Mouse (Mus musculus) mature B cell (primary cell): ENCODE data around the gene Chad.

Experiments used
- in situ Hi-C: fragments of 300-500 bp; cut with MboI; formaldehyde crosslinking; loops from 2 replicates; pipeline ENCODE4 v1.14.3; 2019

The Chad gene

DNA sequence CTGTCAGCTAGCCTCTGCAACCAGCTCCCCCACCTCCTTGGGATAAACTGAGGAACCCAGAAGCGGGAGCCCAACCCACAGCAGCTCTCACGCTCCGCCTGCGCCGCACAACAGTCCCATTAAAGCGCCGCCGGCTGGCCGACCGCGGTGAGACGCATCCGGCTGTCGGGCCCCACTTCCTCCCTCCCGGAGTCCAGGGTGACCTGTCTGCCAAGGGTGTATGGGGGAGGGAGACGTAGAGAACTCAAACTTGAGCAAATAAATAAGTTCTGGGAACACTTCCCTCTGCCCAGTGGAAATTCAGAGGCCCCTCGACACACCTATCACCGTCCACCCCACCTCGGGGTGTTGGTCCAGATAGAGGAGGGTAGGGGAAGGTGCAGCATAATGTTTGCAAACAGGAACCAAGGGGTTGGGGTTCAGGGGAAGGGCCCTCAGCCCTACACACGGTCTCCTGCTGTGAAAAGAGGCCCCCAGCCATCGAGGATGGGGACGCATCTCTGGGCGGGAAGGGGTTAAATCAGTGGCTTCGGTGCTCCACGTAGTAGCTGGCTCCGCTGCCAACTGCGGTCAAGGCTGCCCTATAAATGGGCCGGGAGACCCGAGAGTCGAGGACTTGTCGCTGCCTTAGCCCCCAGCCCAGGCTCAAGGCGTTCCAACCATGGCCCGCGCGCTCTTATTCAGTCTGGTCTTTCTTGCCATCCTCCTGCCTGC, at the start of gene Chad:
Chad (plus strand) TSS at position 611 of the 714 bp plus-strand sequence.
- in situ Hi-C loops, result no loop called here

DNA sequence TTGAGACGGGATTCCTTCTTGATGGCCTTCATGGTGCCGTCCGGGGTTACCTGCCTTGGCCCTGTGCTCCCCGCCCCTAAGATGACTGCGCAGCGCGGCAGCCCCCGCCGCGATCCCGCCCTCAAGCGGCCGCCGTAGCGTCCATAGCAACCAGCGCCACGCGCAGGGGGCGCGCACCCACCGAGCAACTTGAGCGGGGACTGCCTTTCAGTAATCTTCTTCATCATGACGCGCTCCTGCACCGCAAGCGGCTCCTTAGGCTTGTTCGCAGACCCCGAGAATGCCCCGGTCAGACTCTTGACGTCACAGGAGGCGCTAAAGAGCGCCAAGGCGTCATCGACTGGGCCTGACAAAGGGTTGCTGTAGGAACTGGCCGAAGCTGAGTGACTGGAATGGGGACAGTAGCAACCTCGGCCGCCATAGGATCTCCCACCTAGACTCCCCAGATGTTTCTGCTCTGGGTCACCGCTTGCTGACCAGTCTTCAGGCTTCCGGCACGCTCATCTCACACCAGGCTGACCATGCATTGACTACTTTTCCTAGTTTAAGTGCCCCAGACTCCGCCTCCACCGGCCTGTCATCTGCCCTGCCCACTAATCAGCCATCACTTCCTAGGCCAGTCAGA, 43.5 kb upstream of the Chad start, which contains the start of gene Mycbpap:
Mycbpap (minus strand) TSS at position 524 of the 625 bp plus-strand sequence.
- in situ Hi-C loops, result no loop called here

DNA sequence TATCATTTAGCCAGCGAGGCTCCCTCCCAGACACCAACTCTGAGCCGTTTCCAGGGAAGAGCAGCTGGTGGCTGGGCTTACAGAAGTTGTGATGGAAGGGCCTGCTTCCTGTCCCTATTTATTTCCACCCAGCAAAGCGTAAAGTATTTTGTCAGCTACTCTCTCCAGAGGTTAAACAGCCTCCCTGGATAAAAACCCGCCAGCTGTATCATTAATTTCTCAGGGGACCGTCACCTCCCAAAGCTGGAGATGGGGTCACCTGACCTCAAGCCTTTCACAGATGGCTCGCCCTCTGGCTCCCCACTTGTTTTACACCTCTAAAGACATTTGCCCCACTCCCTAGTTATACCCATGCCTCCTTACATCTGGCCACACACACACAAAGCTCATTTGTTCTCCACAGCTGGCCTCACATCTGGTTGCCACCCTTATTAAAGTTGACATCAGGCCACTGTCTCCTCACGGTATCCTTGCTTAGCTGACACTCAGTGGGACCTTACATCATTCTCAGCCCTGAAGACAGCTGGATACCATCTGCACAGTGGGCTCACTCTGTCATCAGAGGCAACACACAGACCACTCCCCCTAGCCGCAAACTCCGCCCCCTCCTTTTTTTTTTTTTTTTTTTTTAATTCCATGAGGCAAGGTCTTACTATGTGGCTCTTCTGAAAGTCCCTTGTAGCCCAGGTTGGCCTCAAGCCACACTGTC, 38.5 kb upstream of the Chad start:
- in situ Hi-C loops, result no loop called here

DNA sequence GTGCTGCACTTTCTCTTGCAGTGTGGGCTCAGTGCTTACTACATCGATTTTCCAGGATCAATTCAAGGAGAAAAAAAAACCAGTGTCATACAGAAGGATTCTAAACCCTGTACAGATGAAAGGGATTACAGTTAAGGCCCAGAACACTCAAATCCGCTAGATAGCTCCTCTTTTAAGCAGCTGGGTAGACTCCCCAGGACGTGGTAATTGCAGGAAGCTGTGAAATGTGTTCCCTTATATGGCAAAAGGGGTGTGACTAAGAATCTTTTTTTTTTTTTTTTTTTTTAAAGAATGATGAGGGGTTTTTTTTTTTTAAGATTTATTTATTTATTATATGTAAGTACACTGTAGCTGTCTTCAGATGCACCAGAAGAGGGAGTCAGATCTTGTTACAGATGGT, 36.0 kb upstream of the Chad start:
- in situ Hi-C loops, result no loop called here

DNA sequence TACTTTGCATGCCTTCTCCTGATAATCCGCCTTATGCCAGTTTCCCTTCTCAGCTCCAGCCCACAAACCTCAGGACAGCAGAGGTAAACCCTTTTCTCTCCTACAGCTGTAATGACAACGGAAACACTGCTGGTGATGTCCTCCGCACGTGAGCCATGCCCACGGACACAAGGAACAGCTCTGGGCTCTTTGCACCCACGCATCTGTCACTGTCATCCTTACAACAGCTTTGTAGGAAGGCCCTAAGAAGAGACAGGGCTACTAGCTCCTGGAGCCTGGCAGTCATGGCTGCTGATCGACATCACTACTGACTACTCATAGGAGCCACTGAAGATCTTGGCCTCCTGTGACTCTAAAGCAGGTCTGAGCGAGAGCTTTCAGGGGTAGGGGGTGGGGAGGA, 31.7 kb upstream of the Chad start:
- in situ Hi-C loops, result no loop called here

DNA sequence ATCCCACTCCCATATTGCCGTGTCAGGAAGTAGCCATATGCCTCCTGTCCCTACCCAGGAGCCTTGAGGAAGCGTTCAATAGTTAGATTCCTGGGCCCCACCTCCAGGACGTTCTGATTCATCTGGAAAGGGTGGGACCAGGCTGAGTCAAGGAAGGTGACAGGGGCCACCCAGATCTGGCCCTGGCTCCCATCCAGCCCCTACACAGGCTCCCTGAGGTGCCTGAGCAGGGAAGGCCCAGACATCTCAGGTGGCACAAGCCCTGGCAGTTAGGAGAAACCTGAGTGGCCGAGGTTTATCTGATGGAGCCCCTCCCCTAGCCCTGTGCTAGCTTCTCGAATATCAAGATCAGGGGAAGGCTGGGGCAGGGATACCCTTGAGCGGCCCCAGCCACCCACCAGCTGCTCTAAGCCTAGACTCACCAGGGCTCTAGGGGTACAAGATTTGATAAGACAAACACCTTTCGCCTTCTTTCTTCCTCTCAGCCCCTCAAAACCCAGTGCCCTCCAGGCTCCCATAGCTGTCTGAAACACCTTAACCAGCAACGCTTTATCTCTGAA, 26.0 kb upstream of the Chad start:
- in situ Hi-C loops, result no loop called here

DNA sequence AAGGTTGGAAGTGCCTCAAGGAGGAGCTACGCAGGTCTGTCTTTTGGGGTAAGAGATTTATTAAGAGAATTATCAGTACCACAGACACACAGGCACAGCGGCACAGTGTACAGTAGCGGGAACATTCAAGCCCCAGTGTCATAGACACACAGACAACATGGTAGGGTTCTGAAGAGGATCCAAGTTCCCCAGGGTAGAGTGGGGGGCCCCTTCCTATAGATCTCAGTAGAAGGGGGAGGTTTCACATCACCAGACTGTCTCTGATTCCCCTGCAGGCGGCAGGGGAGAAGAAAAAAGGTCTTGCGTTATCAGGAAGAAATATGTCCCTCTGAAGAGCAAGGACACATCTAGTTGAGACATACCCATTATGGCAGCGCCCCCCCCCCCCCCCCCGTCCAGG, 25.1 kb upstream of the Chad start:
- in situ Hi-C loops, result no loop called here

DNA sequence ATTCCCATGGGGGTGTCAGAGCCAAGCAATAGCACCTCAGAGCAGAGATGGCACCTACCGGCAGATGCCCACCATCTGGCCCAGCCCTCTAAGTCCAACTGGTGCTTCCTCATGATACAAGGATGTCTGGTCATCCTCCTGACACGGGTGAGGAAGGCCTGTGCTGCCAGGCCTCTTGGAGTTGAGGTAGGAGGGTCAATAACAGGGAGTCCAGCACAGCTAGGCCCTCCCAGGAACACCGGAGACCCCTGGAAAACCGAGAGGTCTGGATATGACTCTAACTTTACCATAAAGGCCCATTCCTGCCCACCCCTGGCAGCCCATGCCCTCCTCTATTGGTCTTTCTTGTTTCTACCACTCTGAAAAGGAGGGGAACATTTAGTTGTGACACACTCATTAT, 22.4 kb upstream of the Chad start:
- in situ Hi-C loops, result no loop called here

DNA sequence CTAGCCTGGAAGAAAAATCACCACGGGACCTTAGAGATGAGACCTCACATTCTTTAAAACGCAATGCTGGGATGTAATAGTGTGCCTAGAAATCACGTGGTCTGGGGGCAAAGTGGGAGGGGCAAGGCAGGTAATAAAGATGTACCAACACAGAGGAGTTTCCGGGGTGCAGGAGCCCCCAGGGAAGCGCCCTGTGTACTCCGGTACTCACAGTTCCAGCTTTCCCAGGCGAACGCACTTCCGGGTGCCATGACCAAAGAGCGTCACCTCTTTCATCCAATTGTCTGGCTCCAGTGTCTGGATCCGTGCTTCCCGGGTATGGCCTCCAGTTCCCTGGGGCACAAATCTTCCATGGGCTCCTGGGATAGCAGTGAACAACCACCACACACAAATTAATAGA, 21.5 kb upstream of the Chad start:
- in situ Hi-C loops, result no loop called here

DNA sequence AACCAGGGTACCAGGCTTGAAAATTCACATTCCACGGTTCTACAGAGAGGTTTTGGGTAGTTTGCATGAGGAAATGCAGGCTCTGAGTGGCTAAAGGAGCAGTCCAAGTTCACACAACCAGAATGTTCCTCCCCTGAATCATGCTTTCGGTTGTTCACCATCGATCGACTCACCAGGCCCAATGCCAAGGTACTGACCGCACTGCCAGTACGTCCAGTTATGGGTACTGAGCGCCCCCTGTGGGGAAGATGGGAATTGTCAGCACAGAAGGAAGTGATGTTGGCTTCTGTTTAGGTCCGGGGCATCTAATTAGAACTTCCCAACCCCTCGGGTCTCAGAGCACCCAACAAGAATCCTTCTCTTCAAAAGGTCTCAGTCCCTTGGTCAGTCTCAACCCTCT, 20.9 kb upstream of the Chad start:
- in situ Hi-C loops, result no loop called here

DNA sequence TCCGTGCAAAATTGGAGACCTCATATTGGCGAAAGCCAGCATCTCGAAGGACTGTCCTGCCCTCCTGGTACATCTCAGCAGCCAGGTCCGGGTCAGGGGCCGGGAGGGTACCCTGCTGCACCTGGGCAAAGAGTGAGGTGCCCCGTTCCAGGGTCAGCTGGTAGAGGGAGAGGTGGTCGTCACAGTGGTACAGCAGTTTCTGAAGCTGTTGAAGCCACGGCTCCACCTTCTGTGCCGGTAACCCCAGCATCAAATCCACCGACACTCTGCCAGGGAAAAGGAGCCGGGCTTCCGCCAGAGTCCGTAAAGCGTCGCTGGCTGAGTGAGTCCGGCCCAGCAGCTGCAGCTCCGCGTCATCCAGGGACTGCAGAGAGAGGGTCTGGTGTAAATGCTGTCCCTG, 20.4 kb upstream of the Chad start:
- in situ Hi-C loops, result no loop called here

DNA sequence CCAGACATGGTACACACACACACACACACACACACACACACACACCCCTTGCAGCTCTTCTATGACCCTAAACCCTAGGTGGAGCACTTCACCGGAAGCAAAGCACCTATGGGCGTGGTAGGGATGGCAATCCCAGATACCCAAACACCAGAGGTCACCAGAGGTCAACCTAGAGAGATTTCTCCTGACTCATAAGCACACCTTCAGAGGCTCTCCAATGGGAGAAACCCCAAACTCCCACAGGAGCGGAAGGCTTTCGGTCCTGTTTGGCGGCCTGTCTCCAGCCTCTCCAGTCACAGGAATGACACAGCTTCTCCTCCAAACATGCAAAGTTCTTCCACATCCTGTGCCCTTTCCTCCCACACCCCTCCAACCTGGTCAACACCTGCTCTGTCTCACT, 18.5 kb upstream of the Chad start:
- in situ Hi-C loops, result no loop called here

DNA sequence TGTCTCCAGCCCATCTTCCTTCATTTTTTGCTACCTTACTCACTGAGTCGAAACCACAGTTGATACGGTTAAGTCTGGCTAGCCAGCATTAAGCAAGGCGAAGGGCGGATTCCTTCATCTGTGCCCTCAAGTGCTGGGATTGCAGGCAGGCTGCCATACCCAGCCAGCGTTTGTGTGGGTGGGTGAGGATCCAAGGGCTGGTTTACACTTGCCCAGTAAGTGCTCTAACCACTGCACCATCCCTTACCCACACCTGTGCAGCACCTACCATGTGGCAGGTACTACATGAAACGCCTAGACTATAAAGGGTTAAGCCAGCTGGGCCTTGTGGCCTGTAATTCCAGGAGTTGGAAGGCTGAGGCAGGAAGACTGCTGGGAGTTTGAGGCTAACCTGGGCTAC, 17.6 kb upstream of the Chad start:
- in situ Hi-C loops, result no loop called here

DNA sequence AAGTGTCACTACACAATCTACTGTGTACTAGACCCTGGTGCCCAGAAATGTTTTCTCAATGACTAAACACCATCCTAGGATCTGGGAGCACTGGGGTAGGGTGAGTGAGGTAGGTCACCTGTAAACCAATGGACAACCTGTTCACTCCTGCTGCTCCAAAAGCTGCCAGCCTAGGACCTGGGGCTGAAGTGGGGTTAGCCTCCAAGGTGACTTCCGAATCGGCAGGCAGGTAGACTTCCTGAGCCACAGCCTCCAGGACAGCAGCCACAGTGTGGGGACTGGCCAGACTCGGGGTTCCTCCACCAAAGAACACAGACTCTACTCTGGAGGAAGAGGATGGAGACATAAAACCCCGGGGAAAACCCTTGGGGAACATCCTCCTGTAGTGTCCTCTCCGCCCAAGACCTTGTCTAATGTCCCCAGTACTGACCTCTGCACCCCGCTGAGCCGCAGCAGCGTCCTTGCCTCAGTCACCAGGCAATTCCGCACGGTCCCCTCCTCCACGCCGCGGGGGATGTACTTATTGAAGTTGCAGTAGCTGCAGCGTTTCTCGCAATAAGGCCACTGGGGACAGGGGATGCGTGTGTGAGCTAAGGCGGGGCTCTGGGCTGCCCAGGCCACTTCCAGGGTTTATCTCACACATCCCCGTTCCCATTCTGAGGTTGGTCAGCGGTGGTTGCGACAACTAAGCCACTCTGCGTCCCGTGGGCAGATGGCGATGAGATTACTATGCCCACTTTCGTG, 16.6 kb upstream of the Chad start:
- in situ Hi-C loops, result no loop called here

DNA sequence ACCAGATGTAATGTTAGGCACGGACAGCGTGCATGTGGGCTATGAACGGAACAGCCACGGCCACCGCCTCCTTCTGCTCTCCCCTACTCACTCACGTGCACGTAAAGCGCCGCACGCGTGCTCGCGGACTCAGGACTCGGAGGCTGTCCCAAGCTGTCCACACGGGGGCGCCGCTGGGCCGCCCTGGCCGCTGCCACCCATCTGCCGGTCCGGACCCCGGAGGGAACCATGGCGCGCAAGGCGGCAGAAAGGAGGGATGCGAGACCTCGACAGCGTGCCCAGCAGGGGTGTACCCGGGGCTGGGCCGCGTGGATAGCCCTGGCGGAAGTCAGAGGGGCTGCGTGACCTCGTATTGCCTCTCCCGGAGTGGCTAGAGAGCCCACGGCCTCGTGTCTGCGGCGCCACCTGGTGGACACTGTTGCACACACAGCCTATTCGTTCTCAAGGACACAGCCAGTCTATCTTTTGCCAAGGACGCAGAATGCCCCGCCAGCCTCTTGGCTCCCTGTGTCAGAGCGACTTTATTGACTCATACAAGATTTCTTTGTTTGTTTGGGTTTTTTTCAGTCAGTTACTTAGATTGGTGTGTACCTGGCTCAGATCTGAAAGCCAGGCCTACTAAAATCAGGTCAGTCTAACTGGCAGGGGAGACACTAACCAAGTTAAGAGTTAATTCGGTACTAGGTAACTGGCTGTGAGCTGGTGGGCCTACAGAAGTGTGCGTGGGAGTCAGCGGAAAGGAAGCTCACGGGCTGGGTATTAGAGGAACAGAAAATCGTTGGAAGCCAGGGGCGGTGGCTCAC, 15.8 kb upstream of the Chad start, which contains the start of gene Rsad1:
Rsad1 (minus strand) TSS at position 368 of the 803 bp plus-strand sequence.
- in situ Hi-C loops, result no loop called here

DNA sequence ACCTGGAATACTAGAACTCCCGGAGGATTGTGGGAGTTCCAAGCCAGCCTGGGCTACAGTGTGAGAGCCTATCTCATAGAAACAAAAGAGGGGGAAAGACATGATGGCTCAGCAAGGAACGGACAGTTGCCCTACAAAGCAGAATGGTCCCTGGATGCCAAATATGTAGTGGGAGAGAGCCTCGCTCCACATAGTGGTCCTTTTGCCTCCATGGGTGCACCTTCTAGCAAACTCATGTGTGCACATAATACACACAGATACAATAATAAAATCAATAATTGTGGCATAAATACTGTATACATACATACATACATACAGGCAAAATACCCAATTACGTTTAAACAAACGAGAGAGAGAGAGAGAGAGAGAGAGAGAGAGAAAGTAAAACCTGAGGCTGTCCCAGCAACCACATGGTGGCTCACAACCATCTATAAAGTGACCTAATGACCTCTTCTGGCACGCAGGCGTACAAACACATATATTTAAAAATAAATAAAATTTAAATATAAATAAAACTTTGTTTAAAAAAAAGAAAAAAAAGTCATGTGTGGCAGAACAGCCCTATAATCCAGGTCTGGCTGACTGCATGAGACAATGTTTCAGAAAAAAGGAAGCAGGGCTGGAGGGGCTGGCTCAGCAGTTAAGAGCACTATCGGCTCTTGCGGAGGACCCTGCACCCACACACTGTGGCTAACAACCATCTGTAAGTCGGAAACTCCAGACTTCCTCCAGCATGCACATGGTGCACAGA, 15.0 kb upstream of the Chad start:
- in situ Hi-C loops, result no loop called here

DNA sequence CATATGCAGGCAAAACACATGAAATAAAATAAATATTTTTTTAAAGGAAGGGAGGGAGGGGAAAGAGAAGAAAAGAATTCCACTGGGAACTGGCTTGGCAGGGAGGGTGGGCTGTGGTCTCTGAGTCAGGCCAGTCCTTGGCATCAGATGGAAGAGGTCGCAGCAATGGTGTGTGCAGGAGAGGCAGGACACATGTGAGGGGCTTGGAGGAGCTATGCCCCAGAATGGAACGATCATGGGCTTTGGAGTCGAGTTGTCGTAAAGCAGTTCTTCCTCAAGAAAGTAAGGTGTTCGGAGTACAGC, 14.5 kb upstream of the Chad start:
- in situ Hi-C loops, result no loop called here

DNA sequence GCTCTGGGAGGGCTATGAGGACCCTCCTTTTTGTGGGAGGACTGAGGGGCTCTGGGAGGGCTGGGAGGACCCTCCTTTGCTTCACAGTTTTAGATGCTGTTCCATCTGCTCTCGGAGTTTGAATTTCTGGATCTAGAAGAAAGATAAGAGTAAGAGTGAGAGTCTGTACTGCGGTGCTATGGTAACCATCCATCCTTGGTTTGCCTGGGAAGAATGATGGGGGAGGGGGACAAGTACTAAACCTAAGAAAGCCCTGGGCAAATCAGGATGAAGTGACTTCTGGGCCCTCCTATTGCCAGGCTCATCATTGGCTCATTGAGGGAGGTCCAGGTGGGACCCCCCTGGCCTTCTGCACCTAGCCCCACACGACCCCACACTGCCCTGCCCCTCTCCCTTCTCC, 6.6 kb upstream of the Chad start:
- in situ Hi-C loops, result no loop called here

DNA sequence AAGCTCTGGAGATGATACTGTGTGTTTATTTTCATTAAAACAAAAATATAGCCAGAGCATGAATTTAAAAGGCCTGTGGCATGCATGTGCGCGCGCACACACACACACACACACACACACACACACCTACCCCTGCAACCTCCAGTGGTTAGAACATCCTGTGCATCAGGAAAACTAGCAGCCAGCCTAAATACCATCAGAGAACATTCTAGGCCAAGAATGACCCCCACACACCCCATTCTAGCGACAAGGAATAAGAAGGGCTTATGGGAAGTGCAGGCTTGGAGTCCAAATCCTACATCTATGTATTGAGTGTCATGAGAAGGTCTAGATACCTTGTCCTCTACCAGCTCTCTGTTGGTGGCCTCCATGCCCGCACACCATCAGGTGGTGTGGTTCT, 1.5 kb upstream of the Chad start:
- in situ Hi-C loops, result no loop called here

DNA sequence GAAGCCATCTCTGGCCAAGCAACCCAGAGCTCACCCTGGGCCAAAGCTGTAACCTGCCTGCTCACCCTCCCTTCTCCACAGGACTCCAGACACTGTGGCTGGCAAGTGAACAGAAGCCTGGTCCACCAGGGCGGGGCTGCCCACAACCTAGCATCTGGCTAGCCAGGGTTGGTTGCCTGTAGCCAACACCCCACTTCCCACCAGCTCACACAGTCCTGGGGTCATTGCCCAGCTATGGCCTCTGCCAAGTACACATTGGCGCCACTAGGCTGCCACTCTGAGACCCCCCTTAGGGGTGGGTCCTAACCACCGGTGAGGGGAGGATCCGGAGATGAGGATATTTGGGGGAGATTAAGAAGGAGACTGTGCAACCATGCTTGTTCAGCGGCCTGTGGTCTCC, 1.0 kb upstream of the Chad start:
- in situ Hi-C loops, result no loop called here

DNA sequence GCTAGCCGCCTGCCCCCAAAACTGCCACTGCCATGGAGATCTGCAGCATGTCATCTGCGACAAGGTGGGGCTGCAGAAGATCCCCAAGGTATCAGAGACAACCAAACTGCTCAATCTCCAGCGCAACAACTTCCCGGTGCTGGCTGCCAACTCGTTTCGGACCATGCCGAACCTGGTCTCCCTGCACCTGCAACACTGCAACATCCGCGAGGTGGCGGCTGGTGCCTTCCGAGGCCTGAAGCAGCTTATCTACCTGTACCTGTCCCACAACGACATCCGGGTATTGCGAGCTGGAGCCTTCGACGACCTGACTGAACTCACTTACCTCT, 268 bp downstream of the Chad start:
- in situ Hi-C loops, result no loop called here
